Mouse (Mus musculus): Measurements from ENCODE around the gene Nebl. TPM values are rescaled to one million over a fixed set of nuclear protein-coding genes. Genes with fewer than 3 reads are reported as not detected.

Gene Nebl
- polyA plus RNA-seq, 1 experiment, result 1.3 TPM

DNA sequence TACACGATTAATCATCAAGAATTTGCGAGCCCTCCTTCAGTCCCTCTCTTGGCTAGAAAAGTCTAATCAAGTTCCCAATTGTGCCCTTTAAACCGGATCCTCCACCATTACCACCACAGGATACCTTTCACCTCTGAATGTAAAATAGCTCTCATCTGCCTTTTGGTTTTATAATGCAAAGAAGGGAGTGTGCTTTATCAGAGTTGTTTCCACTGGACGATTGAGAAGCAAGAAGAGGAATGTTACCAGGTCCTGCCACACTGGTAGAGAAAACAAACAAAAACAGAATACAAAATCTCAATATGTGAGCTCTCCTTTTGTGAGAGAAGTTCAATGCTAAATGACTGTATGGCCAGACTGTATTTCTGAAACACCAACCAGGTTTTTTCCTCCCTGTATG is 127.7 kb downstream of the Nebl start:
- H3K27ac ChIP-seq (replicated peaks; ENCODE audit: low read depth, low read length), result no peak overlapping the region

DNA sequence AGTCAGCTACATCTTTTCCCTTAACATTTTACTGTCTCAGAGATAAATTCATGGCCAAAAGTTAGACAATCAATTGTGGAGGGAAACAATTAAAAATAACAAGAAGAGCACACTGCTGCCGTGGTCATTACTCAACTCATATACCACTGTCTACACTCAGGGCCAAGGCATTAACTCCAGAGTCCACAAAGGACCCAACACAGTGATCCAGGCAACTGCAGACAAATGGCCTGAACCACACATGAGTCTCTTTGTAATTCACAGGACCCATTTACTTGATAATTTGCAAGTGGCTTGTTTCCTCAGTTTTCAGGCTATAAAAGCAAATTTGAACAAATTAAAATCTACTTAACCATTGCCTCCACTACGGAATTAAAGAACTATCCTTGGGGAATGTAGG is 130.6 kb downstream of the Nebl start:
- Histone ChIP-seq H3K4me3 (ENCODE audit: insufficient read depth, low read depth, low read length) (no peak overlapping the region), H3K27ac (replicated peaks; ENCODE audit: low read depth, low read length) (no peak overlapping the region), H3K4me1 (ENCODE audit: control insufficient read depth, insufficient read depth, insufficient read length, low read length) (no peaks in the 10 kb centered on the region)

More for the DNA sequence above, 127.7 kb downstream of the Nebl start:
- Histone ChIP-seq H3K4me1 (ENCODE audit: control insufficient read depth, insufficient read depth, insufficient read length, low read length) (no peaks in the 10 kb centered on the region), H3K4me3 (ENCODE audit: insufficient read depth, low read depth, low read length) (no peak overlapping the region)

DNA sequence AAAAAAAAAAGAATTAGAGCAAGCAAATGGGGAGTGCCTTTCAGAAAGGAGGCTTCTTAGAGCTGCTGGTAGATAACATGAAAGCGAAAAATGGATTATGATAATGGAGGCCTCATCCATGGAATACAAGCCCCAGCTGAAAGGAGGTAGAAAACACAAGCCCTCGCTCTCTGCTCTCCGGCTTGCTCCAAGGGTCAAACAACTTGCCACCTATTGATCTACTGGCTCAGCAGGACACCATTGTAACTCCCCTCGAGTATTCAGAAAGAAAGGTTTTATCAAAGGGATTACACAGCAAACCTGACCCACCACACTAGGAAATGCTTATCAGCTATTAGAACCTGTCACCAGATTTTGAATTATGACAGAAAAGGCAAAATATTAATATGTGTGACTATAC is 131.4 kb downstream of the Nebl start:
- H3K27ac ChIP-seq (replicated peaks; ENCODE audit: low read depth, low read length), result no peak overlapping the region
- no peaks in the 10 kb centered on the region for H3K4me1 ChIP-seq (ENCODE audit: control insufficient read depth, insufficient read depth, insufficient read length, low read length)
- no peak overlapping the region for H3K4me3 ChIP-seq (ENCODE audit: insufficient read depth, low read depth, low read length)

DNA sequence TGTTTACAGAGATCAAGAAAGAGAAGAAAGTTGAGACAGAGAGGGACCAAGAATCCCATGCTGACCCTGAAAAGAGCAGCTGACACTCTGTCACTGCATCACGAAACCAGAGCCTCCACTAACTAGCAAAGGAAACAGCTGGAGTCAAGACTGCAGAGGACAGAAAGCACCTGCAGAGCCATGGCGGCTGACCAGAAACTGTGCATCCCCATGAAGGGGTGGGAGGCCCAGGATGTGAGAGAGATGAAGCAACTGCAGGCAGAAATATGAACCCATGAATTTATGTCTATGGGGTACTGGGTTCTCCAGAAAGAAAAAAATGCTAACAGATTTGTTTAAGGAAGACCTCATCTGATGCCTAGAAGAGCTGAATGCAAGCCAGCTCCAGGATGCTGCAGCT is 133.3 kb downstream of the Nebl start:
- Histone ChIP-seq H3K4me3 (ENCODE audit: insufficient read depth, low read depth, low read length) (no peak overlapping the region), H3K4me1 (ENCODE audit: control insufficient read depth, insufficient read depth, insufficient read length, low read length) (no peaks in the 10 kb centered on the region), H3K27ac (replicated peaks; ENCODE audit: low read depth, low read length) (no peak overlapping the region)

DNA sequence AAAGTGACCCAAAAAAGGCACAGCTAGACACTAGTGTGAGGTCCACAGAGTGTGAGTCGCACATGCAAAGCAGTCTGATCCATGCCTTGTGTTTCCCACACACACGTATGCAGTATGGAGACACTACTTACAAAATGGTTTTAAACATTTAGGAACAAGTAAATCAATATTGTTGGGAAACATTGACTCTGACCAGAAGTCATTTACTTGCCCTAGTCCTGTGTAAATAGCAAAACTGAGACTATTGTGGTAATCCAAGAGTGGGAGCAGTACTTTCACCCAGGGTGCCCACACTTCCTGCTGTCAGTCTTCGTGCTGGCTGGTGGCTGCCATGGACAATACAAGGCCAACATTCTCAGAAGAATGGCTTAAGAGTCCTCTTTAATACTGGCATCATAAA is 141.6 kb downstream of the Nebl start:
- Histone ChIP-seq H3K4me3 (ENCODE audit: insufficient read depth, low read depth, low read length) (no peak overlapping the region), H3K27ac (replicated peaks; ENCODE audit: low read depth, low read length) (no peak overlapping the region), H3K4me1 (ENCODE audit: control insufficient read depth, insufficient read depth, insufficient read length, low read length) (no peaks in the 10 kb centered on the region)

DNA sequence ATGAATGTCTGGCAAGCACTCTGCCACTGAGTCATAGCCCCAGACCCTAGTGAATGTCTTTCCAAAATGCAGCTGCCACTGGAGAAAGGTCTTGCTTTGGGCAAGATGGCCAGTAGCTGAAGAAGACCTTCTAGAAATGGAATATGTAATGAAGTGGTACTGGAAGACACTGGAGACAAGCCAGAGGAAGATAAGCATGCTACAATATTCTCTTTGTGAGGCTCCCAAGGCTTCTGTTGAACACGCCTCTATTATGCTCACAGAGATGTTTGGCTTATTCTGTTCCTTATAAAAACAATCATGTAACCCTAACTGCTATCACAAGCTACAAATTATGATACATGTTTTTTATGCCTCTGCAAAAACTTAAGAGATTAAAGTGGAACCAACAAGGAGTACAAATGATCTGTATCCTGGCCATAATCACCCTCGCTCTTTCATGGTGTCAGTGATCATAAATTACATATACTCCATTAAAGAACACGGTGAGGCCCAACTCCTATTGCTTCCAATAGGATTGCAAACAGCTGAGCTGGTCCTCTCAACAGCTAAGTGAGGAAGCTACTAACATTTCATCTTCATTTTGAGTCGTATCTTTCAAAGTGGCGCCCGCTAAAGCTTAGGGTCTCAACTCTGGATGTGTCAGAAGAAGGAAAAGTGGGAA is 145.8 kb downstream of the Nebl start:
- H3K4me3 ChIP-seq (ENCODE audit: insufficient read depth, low read depth, low read length), result no peak overlapping the region
- H3K27ac ChIP-seq (replicated peaks; ENCODE audit: low read depth, low read length), result no peak overlapping the region
- no peaks in the 10 kb centered on the region for H3K4me1 ChIP-seq (ENCODE audit: control insufficient read depth, insufficient read depth, insufficient read length, low read length)

DNA sequence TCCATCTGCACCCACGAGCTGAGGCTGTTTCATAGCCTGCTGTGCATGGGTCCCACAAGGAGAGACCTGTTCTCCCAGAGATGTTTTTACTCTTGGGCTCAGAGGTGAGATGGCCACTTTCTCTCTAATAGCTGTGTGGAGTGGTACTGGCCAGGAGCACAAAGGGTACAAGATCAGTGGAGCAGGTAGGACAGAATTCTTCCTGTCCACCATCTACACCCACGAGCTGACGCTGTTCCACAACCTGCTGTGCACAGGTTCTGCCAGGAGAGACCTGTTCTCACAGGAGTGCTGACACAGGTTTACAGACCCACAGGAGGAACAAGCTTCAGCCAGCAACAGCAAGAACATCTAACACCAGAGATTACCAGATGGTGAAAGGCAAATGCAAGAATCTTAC is 155.6 kb downstream of the Nebl start:
- Histone ChIP-seq H3K4me1 (ENCODE audit: control insufficient read depth, insufficient read depth, insufficient read length, low read length) (no peaks in the 10 kb centered on the region), H3K27ac (replicated peaks; ENCODE audit: low read depth, low read length) (no peak overlapping the region), H3K4me3 (ENCODE audit: insufficient read depth, low read depth, low read length) (no peak overlapping the region)

DNA sequence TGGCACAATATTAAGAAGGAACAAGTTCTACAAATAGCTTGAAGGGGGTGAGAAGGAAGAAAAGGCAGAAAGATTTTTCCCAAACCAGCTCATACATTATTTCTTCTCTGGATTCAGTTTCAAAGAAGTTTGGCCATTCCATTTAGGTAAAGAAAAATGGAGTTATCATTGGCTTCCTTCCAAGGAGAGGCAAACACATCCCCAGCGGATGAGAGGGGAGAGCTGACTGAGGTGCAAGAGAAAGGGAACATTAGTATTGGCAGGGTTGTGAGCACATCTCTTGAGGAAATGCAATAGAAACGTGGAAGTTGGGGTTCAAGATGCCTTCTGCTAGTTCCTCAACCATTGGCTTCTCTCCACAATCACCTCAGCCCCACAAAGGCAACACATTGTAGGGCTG is 159.5 kb downstream of the Nebl start:
- no peak overlapping the region for H3K4me3 ChIP-seq (ENCODE audit: insufficient read depth, low read depth, low read length)
- H3K4me1 ChIP-seq (ENCODE audit: control insufficient read depth, insufficient read depth, insufficient read length, low read length), result no peaks in the 10 kb centered on the region
- no peak overlapping the region for H3K27ac ChIP-seq (replicated peaks; ENCODE audit: low read depth, low read length)

DNA sequence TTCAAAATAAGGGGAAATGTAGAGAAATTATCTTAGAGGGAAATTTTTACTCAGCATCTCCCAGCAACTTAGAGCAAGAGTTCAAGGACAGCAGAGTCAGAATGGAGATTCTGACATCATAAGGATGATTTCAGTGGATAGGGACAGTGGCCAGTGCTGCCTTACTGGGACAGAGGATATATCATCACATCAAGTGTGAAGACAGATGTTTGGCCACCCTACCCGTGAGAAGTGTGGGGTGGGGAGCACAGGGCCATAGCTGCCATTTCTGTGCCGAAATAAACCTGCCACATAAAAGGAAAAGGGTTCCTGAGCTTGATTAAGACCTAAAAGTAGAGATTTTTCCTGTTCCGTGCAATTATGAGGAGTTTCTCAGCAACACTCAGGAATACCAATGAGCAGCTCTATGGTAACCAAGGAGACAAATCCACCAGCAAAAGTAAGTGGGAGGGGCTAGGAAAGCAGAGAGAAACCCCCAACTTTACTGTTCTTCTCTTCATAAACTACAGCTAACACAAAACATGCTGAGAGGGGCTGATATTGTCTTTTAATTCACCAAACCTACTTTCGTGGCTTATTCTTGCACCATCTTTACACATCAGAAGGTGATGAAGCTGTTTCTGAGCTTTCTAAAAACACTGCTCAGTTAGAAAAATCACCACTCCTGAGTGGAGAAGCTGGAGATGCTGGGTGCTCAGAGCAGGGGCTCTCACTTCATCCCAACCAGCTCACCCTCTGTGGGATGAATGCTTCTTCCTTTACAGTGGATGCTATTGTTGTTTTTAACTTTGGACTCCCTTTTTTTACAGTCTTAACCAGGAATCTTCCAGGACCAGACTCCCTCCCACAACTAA is 172.1 kb downstream of the Nebl start:
- Histone ChIP-seq H3K4me1 (ENCODE audit: control insufficient read depth, insufficient read depth, insufficient read length, low read length) (no peaks in the 10 kb centered on the region), H3K4me3 (ENCODE audit: insufficient read depth, low read depth, low read length) (no peak overlapping the region), H3K27ac (replicated peaks; ENCODE audit: low read depth, low read length) (no peak overlapping the region)

DNA sequence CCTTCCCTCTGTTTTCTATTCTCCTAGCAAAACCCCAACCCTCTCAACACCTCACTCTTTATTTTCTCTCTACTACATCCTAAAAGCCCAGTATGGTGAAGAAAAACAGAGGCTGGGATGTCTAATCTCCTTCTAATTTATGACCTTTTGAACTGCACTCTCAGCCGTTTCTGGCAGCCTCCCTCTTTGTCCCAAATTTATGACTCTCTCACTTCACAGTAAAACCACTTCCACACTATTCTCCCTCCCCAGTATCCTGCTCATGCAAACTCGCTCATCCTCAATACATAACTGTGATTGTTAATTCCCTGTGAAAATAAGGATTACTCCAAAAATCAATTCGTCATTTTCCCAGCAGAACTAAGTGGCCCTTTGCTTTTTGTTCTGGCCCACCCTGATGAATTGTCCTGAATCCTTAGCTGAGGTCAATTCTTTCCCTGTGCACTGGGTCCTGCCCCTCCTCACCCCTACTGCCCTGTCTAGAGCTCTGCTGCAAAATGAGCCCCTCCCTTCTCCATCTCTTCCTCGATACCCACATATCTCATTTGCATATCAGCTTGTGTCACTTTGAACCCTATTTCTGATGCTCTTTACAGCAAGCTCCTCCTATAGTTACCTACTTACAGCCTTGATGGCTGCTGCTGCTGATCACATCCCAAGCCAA is 181.2 kb downstream of the Nebl start:
- H3K4me1 ChIP-seq (ENCODE audit: control insufficient read depth, insufficient read depth, insufficient read length, low read length), result no peaks in the 10 kb centered on the region
- H3K4me3 ChIP-seq (ENCODE audit: insufficient read depth, low read depth, low read length), result no peak overlapping the region
- H3K27ac ChIP-seq (replicated peaks; ENCODE audit: low read depth, low read length), result no peak overlapping the region

DNA sequence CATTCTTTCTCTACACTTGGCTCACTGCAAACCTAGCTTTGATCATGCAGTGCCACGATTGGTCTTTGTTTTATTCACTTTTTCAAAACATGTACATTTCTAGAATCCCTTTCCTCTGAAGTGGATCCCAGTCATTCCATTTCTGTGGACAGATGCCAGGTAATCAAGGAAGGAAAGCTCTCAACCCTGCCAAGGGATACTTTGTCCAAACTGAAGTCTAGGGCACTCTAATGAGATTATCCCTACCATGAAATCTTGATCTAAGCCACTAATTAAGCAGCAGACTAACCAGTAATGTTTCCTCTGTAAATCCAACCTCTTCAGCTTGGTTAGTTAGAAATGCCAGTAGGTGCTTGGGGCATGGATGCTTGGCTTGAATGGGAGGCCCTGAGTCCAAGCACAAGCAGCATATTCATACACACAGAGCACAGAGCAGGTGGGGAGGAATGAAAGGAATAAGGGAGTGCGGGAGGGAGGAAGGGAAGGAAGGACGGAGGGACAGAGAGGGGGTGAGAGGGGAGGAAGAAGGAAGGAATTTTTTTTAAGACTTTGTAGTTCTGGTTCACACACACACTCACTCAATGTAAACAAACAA is 184.8 kb downstream of the Nebl start:
- Histone ChIP-seq H3K4me3 (ENCODE audit: insufficient read depth, low read depth, low read length) (no peak overlapping the region), H3K4me1 (ENCODE audit: control insufficient read depth, insufficient read depth, insufficient read length, low read length) (no peaks in the 10 kb centered on the region), H3K27ac (replicated peaks; ENCODE audit: low read depth, low read length) (no peak overlapping the region)

DNA sequence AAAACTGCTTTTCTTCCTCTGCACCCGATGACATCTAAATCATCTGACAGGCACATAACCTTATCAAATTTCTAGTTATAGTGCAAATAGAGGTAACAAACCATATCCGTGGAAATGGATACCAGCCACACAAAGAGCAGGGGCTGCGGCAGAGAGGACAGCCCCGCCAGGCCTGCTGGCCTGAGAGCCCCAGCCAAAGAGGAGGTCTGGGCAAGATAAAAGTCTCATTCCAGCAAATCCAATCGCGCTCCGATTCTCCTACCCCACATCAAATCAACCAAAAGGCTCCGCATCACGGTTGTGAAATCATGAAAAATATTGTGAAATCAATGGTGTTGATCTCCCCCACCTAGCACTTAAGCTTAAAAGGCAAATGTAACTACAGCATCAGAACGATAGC is 191.5 kb downstream of the Nebl start:
- H3K27ac ChIP-seq (replicated peaks; ENCODE audit: low read depth, low read length), result no peak overlapping the region
- no peaks in the 10 kb centered on the region for H3K4me1 ChIP-seq (ENCODE audit: control insufficient read depth, insufficient read depth, insufficient read length, low read length)
- H3K4me3 ChIP-seq (ENCODE audit: insufficient read depth, low read depth, low read length), result no peak overlapping the region

DNA sequence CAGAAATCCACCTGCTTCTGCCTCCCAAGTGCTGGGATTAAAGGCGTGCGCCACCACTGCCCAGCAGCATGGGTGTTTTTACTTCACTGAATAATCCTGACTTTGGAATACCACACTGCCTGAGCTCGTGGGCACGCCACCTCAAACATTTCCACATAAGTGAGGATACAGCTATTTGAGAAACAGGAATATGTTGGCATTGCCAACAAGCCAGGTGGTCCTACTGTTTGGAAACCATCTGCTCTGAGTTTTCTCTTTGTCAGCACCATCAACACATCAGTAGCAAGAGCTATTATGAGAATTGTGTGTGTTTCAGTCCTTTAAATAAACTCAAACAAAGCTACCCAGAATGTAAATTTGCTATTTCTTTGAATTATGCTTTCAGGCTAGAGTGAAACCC is 192.8 kb downstream of the Nebl start:
- no peak overlapping the region for H3K27ac ChIP-seq (replicated peaks; ENCODE audit: low read depth, low read length)
- no peak overlapping the region for H3K4me3 ChIP-seq (ENCODE audit: insufficient read depth, low read depth, low read length)
- no peaks in the 10 kb centered on the region for H3K4me1 ChIP-seq (ENCODE audit: control insufficient read depth, insufficient read depth, insufficient read length, low read length)

DNA sequence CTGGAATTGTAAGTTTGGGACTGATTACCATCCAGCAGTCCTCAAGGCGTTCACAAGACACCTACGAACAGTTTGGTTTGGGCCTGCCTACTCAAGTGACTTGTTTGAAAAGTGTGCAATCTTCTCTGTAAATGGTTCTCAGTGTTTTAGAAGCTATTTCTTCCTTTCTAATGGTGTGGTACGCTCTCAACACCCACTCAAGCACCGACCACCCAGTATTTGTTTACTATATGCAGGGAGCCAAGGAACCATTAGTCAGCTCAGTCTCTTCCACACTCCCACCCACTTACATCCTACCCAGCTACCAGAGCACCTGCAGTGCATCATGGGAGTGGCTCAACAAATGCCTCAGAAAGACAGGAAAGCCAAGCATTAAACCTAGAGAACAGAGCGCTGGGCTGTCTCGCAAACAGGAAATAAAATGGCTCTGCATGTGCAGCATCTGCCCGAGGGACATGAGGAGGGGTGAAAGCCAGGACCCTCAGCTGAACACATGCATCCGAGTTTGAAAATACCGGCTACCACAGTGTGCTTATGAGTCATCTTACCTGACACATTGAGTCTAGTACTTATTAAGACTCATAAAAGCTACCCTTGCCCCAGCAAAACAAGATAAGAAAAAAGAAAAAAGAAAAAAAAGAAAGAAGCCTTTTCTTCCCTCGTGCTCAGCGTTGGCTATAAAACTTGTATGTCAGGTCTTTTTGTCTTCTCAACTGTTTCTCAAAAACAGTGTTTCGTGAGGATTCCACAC is 199.7 kb downstream of the Nebl start:
- no peaks in the 10 kb centered on the region for H3K4me1 ChIP-seq (ENCODE audit: control insufficient read depth, insufficient read depth, insufficient read length, low read length)
- H3K4me3 ChIP-seq (ENCODE audit: insufficient read depth, low read depth, low read length), result no peak overlapping the region
- H3K27ac ChIP-seq (replicated peaks; ENCODE audit: low read depth, low read length), result no peak overlapping the region
